Mouse (Mus musculus) heart, adult 2 months (tissue): ENCODE data around the gene Il15. TPM values are rescaled to one million over a fixed set of nuclear protein-coding genes. Genes with fewer than 3 reads are reported as not detected.

Experiments
- DNase-seq, 2 experiments: peaks; one replicate each; pipeline ENCODE4 v3.0.0; 2021
- H3K27ac ChIP-seq: fragments of 200-600 bp; 2 replicates; pipeline ENCODE4 v1.8.1; 2022
- H3K27me3 ChIP-seq: fragments of 200-500 bp; 2 replicates; pipeline ENCODE4 v1.6.1; 2012; ENCODE audit warnings: mild to moderate bottlenecking, low read length, inconsistent platforms, mixed read lengths; ENCODE audit not compliant: control insufficient read depth, insufficient read depth
- H3K36me3 ChIP-seq: fragments of 200-500 bp; 2 replicates; pipeline ENCODE4 v1.6.1; 2012; ENCODE audit warnings: low read length, inconsistent platforms; ENCODE audit not compliant: control insufficient read depth, insufficient read depth
- H3K4me1 ChIP-seq: fragments of 200-500 bp; 2 replicates; pipeline ENCODE4 v1.6.1; 2011; ENCODE audit warnings: low read length; ENCODE audit not compliant: control insufficient read depth, insufficient read depth
- H3K4me3 ChIP-seq: fragments of 200-600 bp; 2 replicates; pipeline ENCODE4 v1.8.1; 2022
- H3K79me2 ChIP-seq: fragments of 200-500 bp; replicated peaks from 2 replicates; pipeline ENCODE4 v1.6.1; 2012; ENCODE audit warnings: mild to moderate bottlenecking, inconsistent platforms, low read length, moderate library complexity, mixed read lengths; ENCODE audit not compliant: control insufficient read depth, insufficient read depth
- H3K9ac ChIP-seq: fragments of 200-500 bp; 2 replicates; pipeline ENCODE4 v1.6.1; 2012; ENCODE audit warnings: low read depth, mild to moderate bottlenecking, control low read depth, inconsistent platforms, low read length, mixed read lengths
- CTCF ChIP-seq: fragments of 200-600 bp; IDR thresholded peaks from 2 replicates; pipeline ENCODE4 v1.8.1; 2022; ENCODE audit warnings: antibody characterized with exemption, mild to moderate bottlenecking, moderate library complexity
- EP300 ChIP-seq: fragments of 200-500 bp; IDR thresholded peaks from 2 replicates; pipeline ENCODE4 v1.6.1; 2011; ENCODE audit warnings: low read depth, low read length, control low read depth; ENCODE audit not compliant: insufficient read depth
- POLR2A ChIP-seq: fragments of 200-500 bp; IDR thresholded peaks from 2 replicates; pipeline ENCODE4 v1.6.1; 2011; ENCODE audit warnings: mild to moderate bottlenecking, low read depth, low read length, control low read depth; ENCODE audit not compliant: insufficient read depth
- WGBS: fragments of 180-500 bp; shearing (Covaris S2); methylation state at CpG from one replicate; pipeline ENCODE4 v1.1.7; 2018; 5-methylcytosine and 5-hydroxymethylcytosine counted together
- intact Hi-C: fragments of 180-260 bp; cut with DNase I; formaldehyde crosslinking; loops from one replicate; pipeline ENCODE4 v1.15.1; 2025
- polyA plus RNA-seq: library from polyadenylated mRNA; depleted of rRNA; stranded (reverse); fragments of >200 nt; gene quantifications from 2 replicates; pipeline ENCODE4 v1.2.3, GENCODE M21; 2012
- total RNA-seq, 2 experiments: library from RNA; stranded (reverse); gene quantifications; 2 replicates each; pipeline ENCODE4 v1.2.3; 2021

Gene Il15
- total and polyA plus RNA-seq, 3 experiments, result 28.2 to 43.6 (median 34.3) TPM

GRCm38 (mm10) chr8:82325586-82325985 lies 77.4 kb downstream of the Il15 start:
- Histone ChIP-seq H3K79me2 (no peaks in the 10 kb centered on the region), H3K27ac (no peak overlapping the region), H3K4me3 (no peak overlapping the region), H3K9ac (no peak overlapping the region), H3K36me3 (no peaks in the 10 kb centered on the region), H3K4me1 (no peaks in the 10 kb centered on the region), H3K27me3 (no peaks in the 10 kb centered on the region)
- intact Hi-C loops, result no loop called here
- DNase-seq, result no peak
- 82% methylated on average over 6 of the region's 6 CpGs for WGBS
- no peak for TF ChIP-seq EP300

GRCm38 (mm10) chr8:82317446-82317845 lies 85.6 kb downstream of the Il15 start:
- 41% methylated on average over 3 of the region's 3 CpGs for WGBS
- TF ChIP-seq POLR2A, result no peak
- TF ChIP-seq CTCF, result no peak
- no peak for TF ChIP-seq EP300
- intact Hi-C loops, result no loop called here

GRCm38 (mm10) chr8:82306424-82306823 lies 96.6 kb downstream of the Il15 start:
- Histone ChIP-seq H3K4me3 (no peak overlapping the region), H3K79me2 (no peaks in the 10 kb centered on the region), H3K27me3 (no peaks in the 10 kb centered on the region), H3K4me1 (no peaks in the 10 kb centered on the region), H3K9ac (no peak overlapping the region), H3K36me3 (no peaks in the 10 kb centered on the region), H3K27ac (no peak overlapping the region)
- 30% methylated on average over 1 of the region's 1 CpGs for WGBS
- intact Hi-C loops, result no loop called here
- TF ChIP-seq EP300, result no peak
- TF ChIP-seq CTCF, result no peak
- no peak for TF ChIP-seq POLR2A
- no peak for DNase-seq

More at GRCm38 (mm10) chr8:82317446-82317845, 85.6 kb downstream of the Il15 start:
- no peaks in the 10 kb centered on the region for H3K4me1 ChIP-seq
- no peak overlapping the region for H3K9ac ChIP-seq
- H3K36me3 ChIP-seq, result no peaks in the 10 kb centered on the region
- DNase-seq, result no peak
- no peaks in the 10 kb centered on the region for H3K27me3 ChIP-seq
- H3K4me3 ChIP-seq, result no peak overlapping the region
- H3K27ac ChIP-seq, result no peak overlapping the region
- H3K79me2 ChIP-seq, result no peaks in the 10 kb centered on the region

GRCm38 (mm10) chr8:82296256-82296655 lies 106.8 kb downstream of the Il15 start:
- no peak overlapping the region for H3K4me3 ChIP-seq
- TF ChIP-seq POLR2A, result no peak
- no peak for TF ChIP-seq EP300
- TF ChIP-seq CTCF, result no peak
- H3K79me2 ChIP-seq, result no peaks in the 10 kb centered on the region
- no peaks in the 10 kb centered on the region for H3K4me1 ChIP-seq
- no peak for DNase-seq
- intact Hi-C loops, result no loop called here
- no peak overlapping the region for H3K9ac ChIP-seq
- no peaks in the 10 kb centered on the region for H3K27me3 ChIP-seq
- no peak overlapping the region for H3K27ac ChIP-seq
- WGBS, result 65% methylated on average over 2 of the region's 2 CpGs
- H3K36me3 ChIP-seq, result no peaks in the 10 kb centered on the region

GRCm38 (mm10) chr8:82291659-82292058 lies 111.4 kb downstream of the Il15 start:
- 89% methylated on average over 5 of the region's 5 CpGs for WGBS
- Histone ChIP-seq H3K79me2 (no peaks in the 10 kb centered on the region), H3K4me1 (no peaks in the 10 kb centered on the region), H3K36me3 (no peaks in the 10 kb centered on the region), H3K27ac (no peak overlapping the region), H3K27me3 (no peaks in the 10 kb centered on the region), H3K9ac (no peak overlapping the region), H3K4me3 (no peak overlapping the region)
- no peak for DNase-seq
- intact Hi-C loops, result no loop called here
- TF ChIP-seq EP300, result no peak
- TF ChIP-seq POLR2A, result no peak
- no peak for TF ChIP-seq CTCF

GRCm38 (mm10) chr8:82285866-82286265 lies 117.2 kb downstream of the Il15 start:
- Histone ChIP-seq H3K4me3 (no peak overlapping the region), H3K36me3 (no peaks in the 10 kb centered on the region), H3K79me2 (no peaks in the 10 kb centered on the region), H3K27me3 (no peaks in the 10 kb centered on the region), H3K27ac (no peak overlapping the region), H3K9ac (no peak overlapping the region), H3K4me1 (no peaks in the 10 kb centered on the region)
- no peak for DNase-seq
- WGBS, result 75% methylated on average over 3 of the region's 3 CpGs
- TF ChIP-seq CTCF (no peak), EP300 (no peak), POLR2A (no peak)
- intact Hi-C loops, result no loop called here

GRCm38 (mm10) chr8:82281995-82282394 lies 121.0 kb downstream of the Il15 start:
- Histone ChIP-seq H3K27ac (no peak overlapping the region), H3K9ac (no peak overlapping the region), H3K79me2 (no peaks in the 10 kb centered on the region), H3K4me3 (no peak overlapping the region), H3K27me3 (no peaks in the 10 kb centered on the region), H3K4me1 (no peaks in the 10 kb centered on the region), H3K36me3 (no peaks in the 10 kb centered on the region)
- no peak for TF ChIP-seq EP300
- TF ChIP-seq POLR2A, result no peak
- TF ChIP-seq CTCF, result no peak
- intact Hi-C loops, result no loop called here
- 78% methylated on average over 5 of the region's 5 CpGs for WGBS
- no peak for DNase-seq
